Mouse (Mus musculus): ENCODE data around the gene Mettl6.
A peak's percentile ranks its signal among the peaks of the same experiment; 100 is the strongest.
"Not testable (repeated sequence)": the region's sequence is repeated elsewhere in the genome, so short reads cannot be mapped to it uniquely, and the experiment has no call there.

Gene Mettl6

DNA sequence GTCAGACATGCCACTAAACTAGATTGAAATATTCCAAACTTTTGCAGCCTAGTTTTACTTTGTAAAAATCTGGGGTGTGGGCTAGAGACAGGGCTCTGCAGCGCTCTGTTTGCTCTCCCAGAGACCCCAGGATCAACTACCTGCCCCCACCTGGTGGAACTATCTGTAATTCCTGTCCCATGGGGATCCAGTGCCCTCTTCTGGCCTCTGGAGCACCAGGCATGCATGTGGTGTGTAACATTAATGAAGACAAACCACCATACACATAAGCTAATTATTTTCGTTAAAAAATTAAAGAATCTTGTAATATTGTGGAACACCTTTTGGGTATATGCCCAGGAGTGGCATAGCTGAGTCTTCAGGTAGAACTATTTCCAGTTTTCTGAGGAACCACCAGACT is 21.5 kb downstream of the Mettl6 start:
- no peak for DNase-seq (ENCODE audit: low spot score in 2 of 2)

DNA sequence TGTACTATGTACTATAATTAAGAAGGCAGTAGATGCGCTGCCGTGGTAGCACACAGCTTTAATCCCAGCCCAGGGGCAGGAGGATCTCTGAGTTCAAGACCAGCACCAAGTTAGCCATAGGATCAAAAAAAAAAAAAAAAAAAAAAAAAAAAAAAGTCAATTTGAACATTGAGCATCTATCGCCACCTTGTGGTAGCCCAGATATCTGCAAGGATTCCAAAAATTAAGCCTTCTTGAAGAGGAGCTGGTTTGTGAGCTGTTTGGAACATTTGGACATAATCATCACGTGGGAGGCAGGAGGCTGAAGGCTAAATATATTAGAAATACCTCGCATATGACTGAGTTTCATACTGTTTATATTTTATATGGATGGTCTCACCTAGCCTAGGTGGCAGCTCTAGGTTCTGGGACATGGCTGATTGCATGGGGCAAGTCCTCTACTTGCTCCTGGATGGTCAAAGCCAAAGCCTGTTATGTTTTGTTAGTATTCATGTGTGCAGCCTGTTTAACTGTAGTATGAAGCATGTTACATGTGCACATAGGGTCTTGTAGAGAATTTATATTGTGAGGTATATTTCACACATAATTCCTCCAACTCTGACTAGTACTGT is 22.3 kb downstream of the Mettl6 start:
- DNase-seq (ENCODE audit: low spot score in 2 of 2): peak; percentile 43 to 73

DNA sequence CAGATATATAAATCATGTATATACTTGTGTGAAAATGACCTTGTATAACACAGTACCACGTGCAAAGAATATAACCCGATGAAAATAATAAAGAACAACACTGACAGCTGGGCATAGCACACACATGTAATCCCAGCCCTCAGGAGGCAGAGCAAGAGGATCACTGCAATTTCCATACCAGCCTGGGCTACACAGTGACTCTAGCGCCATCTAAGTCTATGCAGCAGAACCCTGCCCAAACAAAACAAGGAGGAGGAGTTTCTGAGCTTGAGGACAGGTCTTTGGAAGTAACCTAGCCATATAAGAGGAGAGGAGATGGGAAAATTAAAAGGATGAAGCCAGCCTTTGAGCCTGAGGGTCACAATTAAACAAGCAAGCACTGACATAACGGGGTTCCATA is 25.1 kb downstream of the Mettl6 start:
- DNase-seq (ENCODE audit: low spot score in 2 of 2): no peak

DNA sequence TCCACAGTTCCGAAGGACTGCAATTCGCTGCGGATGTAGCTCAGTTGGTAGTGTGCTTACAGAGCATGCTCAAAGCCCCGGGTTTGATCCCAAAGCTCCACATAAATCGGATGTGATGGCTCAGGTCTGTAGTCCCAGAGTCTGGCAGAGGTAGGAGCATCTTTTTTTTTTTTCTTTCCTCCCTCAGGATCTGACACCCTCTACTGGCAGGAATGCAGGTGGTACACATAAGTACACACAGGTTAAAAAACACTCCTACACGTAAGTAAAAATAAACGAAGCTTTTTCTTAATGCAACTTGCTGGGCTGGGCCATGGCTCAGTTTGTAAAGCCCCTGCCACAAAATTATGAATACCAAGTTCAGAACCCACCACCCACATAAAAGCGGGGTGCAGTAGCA is 30.7 kb downstream of the Mettl6 start:
- DNase-seq (ENCODE audit: low spot score in 2 of 2): no peak

DNA sequence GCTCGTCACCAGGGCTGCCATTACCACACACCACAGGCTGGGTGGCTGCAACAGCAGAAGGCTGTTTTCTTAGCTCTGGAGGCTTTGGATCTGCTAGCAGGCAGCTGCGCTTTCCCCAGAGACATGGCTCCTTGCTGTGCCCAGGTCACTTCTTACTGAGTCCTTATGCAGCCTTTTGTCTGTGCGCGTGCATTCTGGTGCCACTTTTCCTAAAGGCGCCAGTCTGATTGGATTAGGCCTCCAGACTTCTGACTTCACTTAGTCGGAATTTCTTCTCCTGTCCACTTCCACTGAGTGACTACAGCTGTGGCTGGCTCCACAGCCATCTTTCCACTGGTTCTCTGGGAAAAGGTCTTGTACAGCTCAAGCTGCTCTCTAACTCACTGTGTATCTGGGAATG is 32.0 kb downstream of the Mettl6 start:
- DNase-seq (ENCODE audit: low spot score in 2 of 2): no peak

- DNase-seq (ENCODE audit: low spot score in 2 of 2): not testable (repeated sequence)
Observed at GRCm38 (mm10) chr14:31462226-31462625, 32.6 kb downstream of the Mettl6 start.

- DNase-seq (ENCODE audit: low spot score in 2 of 2): no peak
Observed at GRCm38 (mm10) chr14:31458006-31458405, 36.8 kb downstream of the Mettl6 start.

DNA sequence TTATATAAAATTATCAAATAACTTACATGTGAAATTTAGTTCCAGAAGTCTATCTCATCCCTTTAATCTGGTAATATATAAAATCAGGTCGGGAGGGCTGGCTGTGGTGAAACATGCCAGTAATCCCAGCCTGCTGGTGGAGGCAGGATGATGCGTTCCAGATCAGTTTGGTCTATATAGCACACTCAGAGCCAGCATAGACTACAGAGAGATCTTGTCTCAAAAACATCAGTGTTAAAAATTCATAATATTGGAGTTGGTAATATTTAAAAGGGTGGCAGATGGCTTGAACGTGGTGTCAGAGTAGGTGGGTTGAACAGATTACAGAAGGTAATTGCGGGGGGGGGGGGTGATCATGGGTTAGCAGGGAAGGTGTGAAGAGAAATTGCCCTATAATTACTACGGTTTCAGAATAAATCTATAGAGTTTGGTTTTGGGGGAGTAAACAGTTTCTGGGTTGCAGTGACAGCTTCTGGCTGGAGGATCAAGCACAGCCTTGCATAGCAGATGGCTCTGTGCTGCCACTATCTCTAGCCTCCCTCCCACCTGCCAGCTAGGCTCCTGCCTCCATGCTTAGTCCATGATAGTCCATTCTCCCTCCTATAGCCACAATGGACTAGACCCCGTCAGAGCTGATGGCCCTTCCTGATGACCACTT is 38.6 kb downstream of the Mettl6 start:
- DNase-seq (ENCODE audit: low spot score in 2 of 2): no peak

DNA sequence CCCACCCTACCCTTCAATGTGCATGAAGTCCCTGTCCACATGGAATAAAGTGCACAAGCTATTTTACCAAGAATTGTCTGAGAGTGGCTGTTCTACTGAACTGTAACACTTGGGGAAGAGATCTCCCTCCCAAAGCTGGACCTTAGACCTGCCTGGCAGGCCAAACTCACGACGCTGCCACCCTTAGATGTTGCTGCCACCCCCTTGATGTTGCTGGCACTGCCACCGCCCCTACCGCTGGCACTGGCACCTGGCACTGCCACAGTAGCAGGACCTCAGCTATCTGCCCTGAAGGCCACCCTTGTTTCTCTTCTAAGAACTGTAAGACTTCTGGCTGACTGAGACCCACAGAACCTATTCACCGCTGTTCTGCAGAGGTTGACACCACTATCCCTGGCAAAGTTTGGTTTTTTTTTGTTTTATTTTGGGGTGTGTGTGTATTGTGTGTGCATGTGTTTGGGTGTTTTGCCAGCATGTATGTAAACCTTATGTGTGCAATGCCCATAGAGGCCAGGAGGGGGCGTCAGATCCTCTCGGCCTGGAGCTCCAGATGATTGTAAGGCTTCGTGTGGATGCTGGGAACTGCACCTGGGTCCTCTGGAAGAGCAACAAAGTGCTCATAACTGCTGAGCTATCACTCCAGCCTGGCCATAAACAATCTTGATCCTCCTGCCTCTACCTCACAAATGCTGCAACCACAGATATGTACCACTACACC is 39.8 kb downstream of the Mettl6 start:
- DNase-seq (ENCODE audit: low spot score in 2 of 2): peak in 1 of 2 experiments; percentile 47

GRCm38 (mm10) chr14:31453946-31454345 is 40.9 kb downstream of the Mettl6 start:
- DNase-seq (ENCODE audit: low spot score in 2 of 2): not testable (repeated sequence)

DNA sequence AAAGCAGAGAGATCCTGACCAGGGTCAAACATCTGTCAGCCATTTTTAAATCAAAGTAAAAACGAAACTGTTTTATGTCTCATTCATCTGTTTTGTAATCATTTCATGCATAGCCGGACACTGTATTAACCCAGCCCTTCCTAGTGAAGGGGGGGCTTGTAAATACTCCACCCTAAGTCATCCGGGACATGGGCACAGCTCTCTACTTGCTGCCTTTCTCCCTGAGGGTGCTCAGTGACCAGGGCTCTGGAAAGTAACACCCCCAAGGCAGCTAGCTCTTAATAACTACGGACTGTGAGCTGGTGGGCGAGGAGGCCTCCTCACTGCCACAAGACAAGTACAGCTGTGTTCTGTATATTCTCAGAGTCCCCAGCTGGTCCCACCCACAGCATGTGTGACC is 45.8 kb downstream of the Mettl6 start:
- no peak for DNase-seq (ENCODE audit: low spot score in 2 of 2)

DNA sequence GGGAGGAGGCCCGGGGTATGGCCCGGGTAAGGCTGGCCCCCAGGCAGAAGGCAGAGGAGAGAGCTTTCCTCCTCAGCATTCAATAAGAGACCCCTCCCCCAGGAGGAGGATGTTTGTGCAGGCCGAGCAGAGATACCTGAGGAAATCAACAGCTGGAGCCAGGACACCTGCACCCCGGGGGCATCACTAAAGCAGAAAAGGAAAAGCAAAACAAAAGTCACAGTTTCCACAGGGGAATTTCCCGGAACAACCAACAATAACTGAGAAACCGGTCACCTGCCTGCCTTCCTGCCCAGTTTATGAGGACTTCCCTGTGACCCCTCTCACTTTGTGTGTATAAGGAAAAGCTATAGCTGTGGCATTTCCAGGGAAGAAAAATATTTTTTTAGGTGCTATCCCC is 51.2 kb downstream of the Mettl6 start:
- no peak for DNase-seq (ENCODE audit: low spot score in 2 of 2)

DNA sequence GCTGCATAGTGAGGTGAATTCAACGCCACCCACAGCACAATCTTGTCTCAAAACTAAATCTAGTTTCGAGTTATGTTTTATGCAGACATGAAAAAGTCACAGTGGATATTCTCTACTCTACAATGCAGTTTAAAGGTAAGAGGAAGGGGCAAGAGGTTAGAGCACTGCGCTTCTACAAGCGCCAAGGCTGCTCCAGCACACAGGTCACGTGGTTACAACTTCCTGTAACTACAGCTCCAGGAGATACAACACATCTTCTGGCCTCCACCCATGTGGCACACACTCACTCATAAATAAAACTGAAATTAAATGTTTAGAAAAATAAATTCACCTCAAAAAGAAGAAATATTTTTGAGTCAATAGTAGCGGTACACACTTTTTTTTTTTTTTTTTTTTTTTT is 54.1 kb downstream of the Mettl6 start:
- no peak for DNase-seq (ENCODE audit: low spot score in 2 of 2)

DNA sequence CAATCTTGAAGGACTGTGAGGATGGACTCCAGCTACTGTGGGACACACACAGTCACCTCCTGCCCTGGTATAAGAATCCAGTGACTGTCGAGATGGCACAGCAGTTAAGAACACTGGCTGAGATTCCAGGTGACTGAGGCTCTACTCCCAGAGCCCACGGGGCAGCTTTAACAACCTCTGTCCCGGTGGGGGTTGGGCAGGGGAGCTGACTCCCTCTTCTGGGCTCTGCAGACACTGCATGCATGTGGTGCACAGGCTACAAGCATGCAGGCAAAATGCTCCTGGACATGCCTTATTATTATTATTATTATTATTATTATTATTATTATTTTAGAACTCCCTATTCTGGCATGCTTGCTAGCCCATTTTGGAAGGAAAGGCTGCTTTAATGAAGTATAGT is 54.6 kb downstream of the Mettl6 start:
- no peak for DNase-seq (ENCODE audit: low spot score in 2 of 2)

DNA sequence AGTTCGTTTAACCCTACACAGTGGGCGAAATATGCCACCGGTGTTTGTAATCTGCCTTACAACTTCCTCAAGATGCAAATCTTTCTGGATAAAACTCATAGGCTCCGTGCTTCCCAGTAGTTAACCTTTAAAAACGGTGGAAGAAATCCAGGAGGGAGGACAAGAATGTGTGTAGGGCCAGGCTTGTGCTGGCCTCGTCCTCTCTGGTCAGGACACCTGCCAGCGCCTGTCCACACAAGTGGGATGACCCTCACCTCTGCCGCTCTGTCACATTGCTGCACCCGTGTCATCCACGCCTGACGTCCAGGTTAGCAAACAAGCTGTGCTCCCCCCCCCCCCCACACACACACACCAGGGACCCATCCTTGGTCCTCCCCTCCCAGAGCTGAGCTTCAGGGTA is 55.6 kb downstream of the Mettl6 start:
- no peak for DNase-seq (ENCODE audit: low spot score in 2 of 2)

DNA sequence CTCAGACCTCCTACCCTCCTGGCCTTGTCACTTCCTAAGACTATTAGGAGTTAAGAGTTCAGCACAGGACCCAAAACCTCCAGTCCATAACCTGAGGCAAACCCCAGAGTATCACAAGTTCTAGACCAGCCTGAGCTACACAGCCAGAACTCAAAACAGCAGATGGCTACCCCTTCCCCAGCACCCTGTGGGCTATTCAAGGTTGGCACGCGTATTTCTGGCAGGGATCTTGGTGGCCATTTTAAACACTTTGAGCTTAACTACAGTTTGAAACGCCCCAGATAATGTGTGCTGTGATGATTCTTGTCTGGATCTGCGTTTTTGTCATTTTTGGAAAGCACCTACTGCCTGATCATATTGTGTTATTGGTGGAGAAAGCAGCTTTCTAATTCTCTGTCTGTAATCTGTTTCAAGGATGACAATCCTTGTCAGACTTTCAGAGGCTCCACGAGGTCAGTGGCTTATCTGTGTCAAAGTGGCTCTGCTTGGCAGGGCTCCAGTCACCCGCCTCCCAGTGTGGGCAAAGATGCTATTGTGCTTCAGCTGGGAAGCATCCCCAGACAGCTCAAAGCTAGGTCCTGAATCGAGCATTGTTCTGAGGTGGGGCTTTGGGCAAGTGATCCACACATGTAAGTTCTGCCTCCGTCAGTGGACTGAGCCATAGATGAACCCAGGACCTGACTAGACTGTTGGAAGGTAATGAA is 56.9 kb downstream of the Mettl6 start:
- DNase-seq (ENCODE audit: low spot score in 2 of 2): no peak

- DNase-seq (ENCODE audit: low spot score in 2 of 2): peak; percentile 85 to 92
Observed at GRCm38 (mm10) chr14:31435930-31436693, 58.7 kb downstream of the Mettl6 start, which contains the start of gene Sh3bp5. Gene Sh3bp5 (minus strand): TSS chr14:31436078.

DNA sequence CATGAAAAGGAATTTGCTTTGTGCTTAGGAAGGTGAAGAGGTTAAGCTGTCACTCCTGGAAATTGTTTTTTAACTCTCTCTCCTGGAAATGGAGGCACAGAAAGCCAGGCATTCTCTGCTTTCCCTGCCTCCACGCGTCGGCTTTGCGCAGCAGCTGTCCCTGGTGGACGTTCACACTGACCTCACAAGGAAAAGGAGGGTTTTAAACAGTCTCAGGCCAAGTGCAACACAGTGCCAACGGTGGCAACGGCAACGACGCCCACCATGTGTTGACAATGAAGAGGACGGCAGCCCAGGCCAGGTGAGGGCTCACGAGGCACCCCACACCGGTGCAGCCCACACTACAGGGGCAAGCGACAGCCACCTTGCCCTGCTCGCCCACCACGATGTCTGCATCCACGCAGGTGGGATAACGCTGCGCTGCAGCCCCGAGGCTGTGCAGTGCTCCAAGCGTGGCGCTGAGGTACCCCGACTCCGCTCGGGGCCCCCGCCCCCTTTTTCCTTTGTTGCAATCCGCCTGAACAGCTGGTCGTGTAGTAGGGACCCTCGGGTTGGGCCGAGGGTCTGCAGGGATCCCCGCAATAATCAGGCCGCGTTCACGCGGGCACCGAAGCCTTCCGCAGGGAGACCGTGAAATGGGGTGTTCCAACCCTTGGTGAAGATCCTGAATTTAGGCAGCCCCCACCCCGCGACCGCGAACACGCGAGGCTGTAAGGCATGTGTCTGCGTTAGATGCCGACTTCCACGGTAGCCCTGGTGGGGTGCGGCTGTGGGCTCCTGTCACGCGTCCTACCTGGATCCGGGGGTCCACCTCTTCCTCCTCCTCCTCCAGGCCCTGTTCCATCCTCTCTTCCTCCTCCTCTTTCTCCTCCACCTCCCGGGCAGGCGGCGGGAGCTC is 59.6 kb downstream of the Mettl6 start:
- DNase-seq (ENCODE audit: low spot score in 2 of 2): peak in 1 of 2 experiments; percentile 37

- no peak for DNase-seq (ENCODE audit: low spot score in 2 of 2)
Observed at GRCm38 (mm10) chr14:31434426-31434825, 60.4 kb downstream of the Mettl6 start.

DNA sequence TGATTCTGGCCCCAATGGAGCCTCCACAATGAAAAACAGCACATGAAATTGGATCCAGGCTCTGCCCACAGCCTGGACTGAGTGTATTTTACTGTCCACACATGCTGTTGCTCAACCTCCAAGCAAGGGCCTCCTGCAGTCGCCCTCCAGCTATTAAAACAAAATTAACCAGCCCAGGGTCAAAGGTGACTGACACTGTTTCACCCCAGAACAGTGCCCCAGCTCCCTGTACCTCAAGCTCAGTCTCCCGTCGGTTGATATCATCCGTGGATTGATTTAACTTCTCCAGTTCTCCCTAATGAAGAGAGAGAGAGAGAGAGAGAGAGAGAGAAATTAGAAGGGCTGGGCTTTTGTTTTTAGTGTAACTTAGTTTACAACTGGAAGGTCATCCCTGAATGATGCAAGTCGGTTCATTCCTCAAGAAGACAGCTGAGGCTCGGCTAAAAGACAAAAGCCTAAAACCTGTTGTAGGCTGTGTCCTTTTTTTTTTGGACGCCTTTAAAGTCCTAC is 60.9 kb downstream of the Mettl6 start:
- DNase-seq (ENCODE audit: low spot score in 2 of 2): no peak
